Mouse (Mus musculus) heart, postnatal 10 days (tissue): Measurements from ENCODE around the gene Proz. TPM values are rescaled to one million over a fixed set of nuclear protein-coding genes. Genes with fewer than 3 reads are reported as not detected.
A peak's percentile ranks its signal among the peaks of the same experiment; 100 is the strongest.
"Not testable (repeated sequence)": the region's sequence is repeated elsewhere in the genome, so short reads cannot be mapped to it uniquely, and the experiment has no call there.

ENCODE experiments used
- DNase-seq, 2 experiments: peaks; one replicate each; pipeline ENCODE4 v3.0.0; 2021
- intact Hi-C: fragments of 180-260 bp; cut with DNase I; formaldehyde crosslinking; loops from one replicate; pipeline ENCODE4 v1.15.1; 2025
- total RNA-seq, 2 experiments: library from RNA; stranded (reverse); gene quantifications; 2 replicates each; pipeline ENCODE4 v1.2.3; 2021

Gene Proz
- not detected for total RNA-seq

GRCm38 (mm10) chr8:13060441-13061150 lies at the start of gene Proz:
Proz (plus strand) TSS chr8:13060914.
- intact Hi-C loops = no loop called here
- no peak for DNase-seq

- no peak for DNase-seq
- intact Hi-C loops = no loop called here
Measured at GRCm38 (mm10) chr8:13019560-13019959, 41.2 kb upstream of the Proz start.

GRCm38 (mm10) chr8:13021830-13022229 lies 38.9 kb upstream of the Proz start:
- intact Hi-C loops = no loop called here
- DNase-seq = no peak

GRCm38 (mm10) chr8:13025487-13026224 lies 35.1 kb upstream of the Proz start, which contains the start of gene F7:
F7 (plus strand) TSS chr8:13026034.
- no peak for DNase-seq
- intact Hi-C loops = no loop called here

- intact Hi-C loops = no loop called here
- DNase-seq = no peak
Measured at GRCm38 (mm10) chr8:13027615-13028014, 33.1 kb upstream of the Proz start.

GRCm38 (mm10) chr8:13028482-13028881 lies 32.2 kb upstream of the Proz start:
- intact Hi-C loops = no loop called here
- no peak for DNase-seq

GRCm38 (mm10) chr8:13036346-13036812 lies 24.3 kb upstream of the Proz start:
- peak; percentile 16 to 26 for DNase-seq
- intact Hi-C loops = no loop called here

- intact Hi-C loops = no loop called here
- DNase-seq = no peak
Measured at GRCm38 (mm10) chr8:13037015-13037414, 23.7 kb upstream of the Proz start, which contains the start of gene F10. F10 (plus strand) TSS chr8:13037308.

GRCm38 (mm10) chr8:13037569-13037968 lies 23.1 kb upstream of the Proz start:
- no peak for DNase-seq
- intact Hi-C loops = no loop called here

GRCm38 (mm10) chr8:13039054-13039453 lies 21.7 kb upstream of the Proz start:
- no peak for DNase-seq
- intact Hi-C loops = no loop called here

- intact Hi-C loops = no loop called here
- no peak for DNase-seq
Measured at GRCm38 (mm10) chr8:13041459-13041858, 19.3 kb upstream of the Proz start.

GRCm38 (mm10) chr8:13047652-13048051 lies 13.1 kb upstream of the Proz start:
- intact Hi-C loops = no loop called here
- no peak for DNase-seq

GRCm38 (mm10) chr8:13050550-13050949 lies 10.2 kb upstream of the Proz start:
- intact Hi-C loops = no loop called here
- no peak for DNase-seq

GRCm38 (mm10) chr8:13057351-13057750 lies 3.4 kb upstream of the Proz start:
- intact Hi-C loops = no loop called here
- no peak for DNase-seq

- DNase-seq = no peak
- intact Hi-C loops = no loop called here
Measured at GRCm38 (mm10) chr8:13063112-13063511, 2.4 kb downstream of the Proz start.

- DNase-seq = no peak
- intact Hi-C loops = no loop called here
Measured at GRCm38 (mm10) chr8:13073255-13073654, 12.5 kb downstream of the Proz start.

- DNase-seq = no peak
- intact Hi-C loops = no loop called here
Measured at GRCm38 (mm10) chr8:13075044-13075443, 14.3 kb downstream of the Proz start.

- DNase-seq, intact Hi-C loops: not testable (repeated sequence)
Measured at GRCm38 (mm10) chr8:13075579-13075978, 14.9 kb downstream of the Proz start.

- intact Hi-C loops = no loop called here
- no peak for DNase-seq
Measured at GRCm38 (mm10) chr8:13077542-13077941, 16.8 kb downstream of the Proz start.

GRCm38 (mm10) chr8:13104691-13105086 lies 44.0 kb downstream of the Proz start:
- peak; percentile 94 to 96 for DNase-seq
- intact Hi-C loops = loop anchor here (5.0 kb wide), 2 partner anchors 127 to 207 kb away; no protein-coding TSS in a partner anchor

- DNase-seq = peak; percentile 97 to 98
- intact Hi-C loops = loop anchor here (5.0 kb wide), 1 partner anchor 128 kb away; no protein-coding TSS in a partner anchor
Measured at GRCm38 (mm10) chr8:13105087-13105881, 44.6 kb downstream of the Proz start, which contains the start of the genes Pcid2 and Cul4a. Pcid2 (minus strand) TSS chr8:13105459. Cul4a (plus strand) TSS chr8:13105621.
